Mouse (Mus musculus) bone marrow macrophage, adult 2 months (primary cell): ENCODE measurements around the gene Tmem203.

Source experiments
- CTCF ChIP-seq: IDR thresholded peaks from 2 replicates; pipeline ENCODE4 v1.5.1; 2012; ENCODE audit warnings: low read depth, mild to moderate bottlenecking, low read length, moderate library complexity
- POLR2A ChIP-seq: IDR thresholded peaks from 2 replicates; pipeline ENCODE4 v1.6.1; 2012; ENCODE audit warnings: mild to moderate bottlenecking, low read depth, low read length, borderline replicate concordance

DNA sequence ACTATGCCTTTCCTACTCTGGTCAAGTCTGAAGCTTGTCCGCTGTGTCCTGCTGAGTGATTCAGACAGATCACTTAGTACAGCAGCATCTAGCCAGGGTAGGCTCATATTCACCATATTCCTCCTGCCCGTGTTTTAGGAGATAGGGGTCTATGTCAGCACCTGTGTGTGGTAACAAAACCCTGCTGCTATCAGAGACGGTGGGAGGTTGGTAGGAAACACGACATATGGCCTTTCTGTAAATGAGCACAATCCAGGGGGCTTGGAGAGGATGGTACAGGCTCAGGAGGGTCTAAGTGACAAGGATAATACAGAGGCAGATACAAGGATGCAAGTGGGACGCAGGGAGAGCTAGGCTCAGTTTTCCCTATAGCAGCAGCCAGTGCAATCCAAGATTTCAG is 25.7 kb upstream of the Tmem203 start:
- TF ChIP-seq CTCF (no peak), POLR2A (no peak)
